Comparison of ENCODE assay signal across 8 mouse cellular contexts in the genomic region with DNA sequence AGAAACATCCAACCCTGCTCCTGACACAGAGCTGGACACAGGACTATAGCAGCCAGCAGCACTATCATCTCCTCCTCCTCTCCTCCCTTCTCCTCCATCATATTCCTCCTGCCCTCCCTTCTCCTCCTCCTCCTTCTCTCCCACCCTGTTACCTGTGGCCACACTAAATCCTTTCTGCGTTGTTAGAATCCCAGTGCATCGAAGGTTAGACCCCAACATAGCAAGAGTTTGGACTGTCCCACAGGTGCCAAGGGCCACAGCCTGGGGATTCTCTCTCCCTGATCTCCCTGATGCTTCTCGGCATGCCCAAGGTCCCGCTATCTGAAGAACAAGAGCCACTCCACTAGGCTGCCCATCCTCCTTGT. TPM values are rescaled to one million over a fixed set of nuclear protein-coding genes. Genes with fewer than 3 reads are reported as not detected.
DNase-seq lines count a peak whose midpoint lies in the region; ATAC-seq and TF ChIP-seq lines count a peak whose summit lies in the region.

No protein-coding gene starts in this region.

- 39% methylated on average over 4 of the region's 4 CpGs for WGBS in hindbrain, embryonic 11.5 days
- WGBS in midbrain, embryonic 12.5 days, result 31% methylated on average over 4 of the region's 4 CpGs

- H3K27me3 ChIP-seq in hindbrain, embryonic 11.5 days (ENCODE audit: control insufficient read depth, insufficient read depth, low read length), result no peaks in the 10 kb centered on the region
- H3K27me3 ChIP-seq in midbrain, embryonic 12.5 days, result peaks cover 37% of the 10 kb centered on the region

- peak overlapping the region; percentile 86 for H3K27ac ChIP-seq in gastrocnemius, adult 2 months
- H3K27ac ChIP-seq in hindbrain, embryonic 11.5 days (ENCODE audit: low read depth, low read length), result no peak overlapping the region
- no peak overlapping the region for H3K27ac ChIP-seq in midbrain, embryonic 12.5 days (replicated peaks)

- peak overlapping the region; percentile 81 for H3K4me3 ChIP-seq in gastrocnemius, adult 2 months
- H3K4me3 ChIP-seq in hindbrain, embryonic 11.5 days (ENCODE audit: low read depth, low read length), result peak overlapping the region; percentile 42
- H3K4me3 ChIP-seq in midbrain, embryonic 12.5 days, result peak overlapping the region; percentile 42

- intact Hi-C loops in gastrocnemius, adult 2 months (cut with DNase I), result loop anchor here (5.0 kb wide), 1 partner anchor 96 kb away; no protein-coding TSS in a partner anchor
- intact Hi-C loops in gastrocnemius, postnatal 36 days (cut with DNase I), result no loop called here

- DNase-seq in gastrocnemius, adult 2 months, result peak; percentile 24
- DNase-seq in gastrocnemius, postnatal 36 days, result no peak
- peak; percentile 8 for DNase-seq in Muller cell, postnatal 12 days (ENCODE audit: inconsistent ontology term)
- peak; percentile 49 for DNase-seq in hindbrain, embryonic 11.5 days (ENCODE audit: low spot score)
- no peak for DNase-seq in thymus, postnatal 4 days
- DNase-seq in frontal cortex, postnatal 25 days (ENCODE audit: low spot score in 2 of 2), result no peak
- no peak for DNase-seq in kidney, postnatal 36 days

- H3K4me1 ChIP-seq in hindbrain, embryonic 11.5 days (replicated peaks; ENCODE audit: control insufficient read depth, insufficient read depth, low read length), result peaks cover 11% of the 10 kb centered on the region; the same call in 1 of the 2 replicates
- H3K4me1 ChIP-seq in midbrain, embryonic 12.5 days, result peaks cover 8% of the 10 kb centered on the region

- no peaks in the 10 kb centered on the region for H3K9me3 ChIP-seq in hindbrain, embryonic 11.5 days (ENCODE audit: control insufficient read depth, low read length)
- H3K9me3 ChIP-seq in midbrain, embryonic 12.5 days, result no peaks in the 10 kb centered on the region

- peak overlapping the region; percentile 51 for H3K9ac ChIP-seq in hindbrain, embryonic 11.5 days (ENCODE audit: low read depth, low read length)
- H3K9ac ChIP-seq in midbrain, embryonic 12.5 days (replicated peaks), result peak overlapping the region; percentile 61; the same call in 1 of the 2 replicates

- H3K4me2 ChIP-seq in hindbrain, embryonic 11.5 days (replicated peaks; ENCODE audit: low read depth, low read length), result peak overlapping the region; percentile 64
- H3K4me2 ChIP-seq in midbrain, embryonic 12.5 days (replicated peaks), result peak overlapping the region; percentile 78

- peak; percentile 37; the same call in 1 of the 2 replicates for ATAC-seq in hindbrain, embryonic 11.5 days (ENCODE audit: low FRiP score)
- ATAC-seq in midbrain, embryonic 12.5 days (ENCODE audit: low FRiP score, low read depth), result no peak

- no peaks in the 10 kb centered on the region for H3K36me3 ChIP-seq in hindbrain, embryonic 11.5 days (ENCODE audit: control insufficient read depth, insufficient read depth, low read length)
- no peaks in the 10 kb centered on the region for H3K36me3 ChIP-seq in midbrain, embryonic 12.5 days

- no peak for TF ChIP-seq CTCF in gastrocnemius, adult 2 months (IDR thresholded peaks at IDR 0.05)

RNA-seq across cellular contexts. Expression of a gene that starts 0.7 kb away (rescaled TPM):
- 1 to 10 TPM; 3.0 to 6.0 TPM for total RNA-seq in gastrocnemius, adult 2 months (2021)
- total RNA-seq in gastrocnemius, postnatal 36 days (2021), result 1 to 10 TPM; 5.2 to 5.5 TPM
- 3.9 and 4.0 TPM in 2 replicates for polyA plus RNA-seq in hindbrain, embryonic 11.5 days (2014; fragmentation: Nextera tagmentation; extraction: Ambion mirVana)
- polyA plus RNA-seq in midbrain, embryonic 12.5 days (2016; fragmentation: Nextera tagmentation; extraction: Ambion mirVana), result 1.9 and 2.0 TPM in 2 replicates

RNA-seq across cellular contexts. Expression of a gene that starts 51.5 kb away (rescaled TPM):
- total RNA-seq in gastrocnemius, adult 2 months (2021), result not detected
- total RNA-seq in gastrocnemius, postnatal 36 days (2021), result not detected
- 3.1 and 3.6 TPM in 2 replicates for polyA plus RNA-seq in hindbrain, embryonic 11.5 days (2014; fragmentation: Nextera tagmentation; extraction: Ambion mirVana)
- polyA plus RNA-seq in midbrain, embryonic 12.5 days (2016; fragmentation: Nextera tagmentation; extraction: Ambion mirVana), result 2.1 and 3.0 TPM in 2 replicates

Comparison
In these comparisons a context has a peak if more than half of its experiments do, and no peak if none do; other contexts are left out.
1. DNase-seq: peak in gastrocnemius, adult 2 months (single experiment), Muller cell, postnatal 12 days (single experiment) and hindbrain, embryonic 11.5 days (single experiment); none in gastrocnemius, postnatal 36 days (0 of 2), thymus, postnatal 4 days (single experiment), frontal cortex, postnatal 25 days (0 of 2) and kidney, postnatal 36 days (0 of 2).
2. Peak in every context shown above with its lines, with median percentiles within 50 percentile points of each other: H3K4me3 ChIP-seq.